Mouse (Mus musculus) bone marrow, adult 2 months (tissue): ENCODE data around the gene Pgd. TPM values are rescaled to one million over a fixed set of nuclear protein-coding genes. Genes with fewer than 3 reads are reported as not detected.
A peak's percentile ranks its signal among the peaks of the same experiment; 100 is the strongest.

Experiments
- H3K27ac ChIP-seq: fragments of 200-500 bp; 2 replicates; pipeline ENCODE4 v1.5.1; 2012; ENCODE audit warnings: low read depth, mild to moderate bottlenecking, control low read depth, inconsistent platforms, low read length; ENCODE audit not compliant: control insufficient read depth, poor library complexity, insufficient read depth
- H3K4me1 ChIP-seq: fragments of 200-500 bp; 2 replicates; pipeline ENCODE4 v1.6.1; 2011; ENCODE audit warnings: low read length; ENCODE audit not compliant: control insufficient read depth, insufficient read depth
- H3K4me3 ChIP-seq: fragments of 200-500 bp; replicated peaks from 2 replicates; pipeline ENCODE3; 2011; ENCODE audit warnings: mild to moderate bottlenecking, low read depth, low read length, control low read depth; ENCODE audit not compliant: control insufficient read depth
- CTCF ChIP-seq: fragments of 200-500 bp; IDR thresholded peaks from 2 replicates; pipeline ENCODE4 v1.5.1; 2011; ENCODE audit warnings: low read length, control low read depth; ENCODE audit not compliant: control insufficient read depth, insufficient read depth
- POLR2A ChIP-seq: fragments of 200-500 bp; IDR thresholded peaks from 2 replicates; pipeline ENCODE4 v1.6.1; 2011; ENCODE audit warnings: low read depth, mild to moderate bottlenecking, control low read depth, low read length, borderline replicate concordance; ENCODE audit not compliant: control insufficient read depth
- WGBS: fragments of 180-500 bp; shearing (Covaris S2); methylation state at CpG from one replicate; pipeline ENCODE4 v1.1.7; 2018; 5-methylcytosine and 5-hydroxymethylcytosine counted together
- polyA plus RNA-seq: library from polyadenylated mRNA; stranded (reverse); fragments of >200 nt; gene quantifications from 2 replicates; pipeline ENCODE4 v1.2.4, GENCODE M21; 2011; ENCODE audit warnings: low replicate concordance; ENCODE audit not compliant: missing spikeins, insufficient read depth, insufficient read length

Pgd gene
- polyA plus RNA-seq, 1 experiment: 170 TPM

- 81% methylated on average over 7 of the region's 7 CpGs for WGBS
- H3K4me1 ChIP-seq: peaks cover 5% of the 10 kb centered on the region; the same call in 1 of the 2 replicates
- H3K27ac ChIP-seq: no peak overlapping the region
- TF ChIP-seq POLR2A (no peak), CTCF (no peak)
- H3K4me3 ChIP-seq: no peak overlapping the region
Observed at GRCm38 (mm10) chr4:149149611-149150010, 17.0 kb downstream of the Pgd start.

GRCm38 (mm10) chr4:149149196-149149595 is 17.4 kb downstream of the Pgd start:
- Histone ChIP-seq H3K4me3 (no peak overlapping the region), H3K4me1 (peaks cover 5% of the 10 kb centered on the region; the same call in 1 of the 2 replicates), H3K27ac (peak overlapping the region; percentile 43)
- no peak for TF ChIP-seq POLR2A
- no peak for TF ChIP-seq CTCF
- WGBS: 53% methylated on average over 9 of the region's 9 CpGs

GRCm38 (mm10) chr4:149148084-149148483 is 18.5 kb downstream of the Pgd start:
- Histone ChIP-seq H3K27ac (peak overlapping the region; percentile 86), H3K4me3 (no peak overlapping the region), H3K4me1 (peaks cover 5% of the 10 kb centered on the region; the same call in 1 of the 2 replicates)
- TF ChIP-seq CTCF (no peak), POLR2A (no peak)
- WGBS: 42% methylated on average over 4 of the region's 4 CpGs

- WGBS: 43% methylated on average over 7 of the region's 7 CpGs
- H3K4me3 ChIP-seq: no peak overlapping the region
- H3K4me1 ChIP-seq: peaks cover 4% of the 10 kb centered on the region; the same call in 1 of the 2 replicates
- H3K27ac ChIP-seq: peak overlapping the region; percentile 86
- no peak for TF ChIP-seq CTCF
Observed at GRCm38 (mm10) chr4:149147528-149147927, 19.0 kb downstream of the Pgd start.

- no peak for TF ChIP-seq POLR2A
- no peak for TF ChIP-seq CTCF
- Histone ChIP-seq H3K27ac (no peak overlapping the region), H3K4me3 (no peak overlapping the region), H3K4me1 (peaks cover 1% of the 10 kb centered on the region; the same call in 1 of the 2 replicates)
- WGBS: 90% methylated on average over 4 of the region's 4 CpGs
Observed at GRCm38 (mm10) chr4:149145151-149145550, 21.4 kb downstream of the Pgd start.

- TF ChIP-seq POLR2A (no peak), CTCF (peak; percentile 96)
- Histone ChIP-seq H3K4me1 (no peaks in the 10 kb centered on the region; the same call in 1 of the 2 replicates), H3K4me3 (no peak overlapping the region), H3K27ac (no peak overlapping the region)
- 7% methylated on average over 3 of the region's 3 CpGs for WGBS
Observed at GRCm38 (mm10) chr4:149144459-149144858, 22.1 kb downstream of the Pgd start.

GRCm38 (mm10) chr4:149143594-149143993 is 23.0 kb downstream of the Pgd start:
- TF ChIP-seq CTCF (no peak), POLR2A (no peak)
- WGBS: 11% methylated on average over 4 of the region's 4 CpGs
- no peaks in the 10 kb centered on the region; the same call in 1 of the 2 replicates for H3K4me1 ChIP-seq

GRCm38 (mm10) chr4:149138515-149138914 is 28.1 kb downstream of the Pgd start:
- Histone ChIP-seq H3K27ac (no peak overlapping the region), H3K4me3 (no peak overlapping the region), H3K4me1 (peaks cover 1% of the 10 kb centered on the region; the same call in 1 of the 2 replicates)
- WGBS: 82% methylated on average over 8 of the region's 8 CpGs
- TF ChIP-seq CTCF (no peak), POLR2A (no peak)

More at GRCm38 (mm10) chr4:149143594-149143993, 23.0 kb downstream of the Pgd start:
- H3K4me3 ChIP-seq: no peak overlapping the region
- no peak overlapping the region for H3K27ac ChIP-seq

- peak within 1 kb of the TSS; percentile 20 for H3K27ac ChIP-seq
- H3K4me3 ChIP-seq: peak within 1 kb of the TSS; percentile 85
- WGBS: under 1% methylated on average over 68 of the region's 68 CpGs
- peaks cover 5% of the 10 kb centered on the region; the same call in 1 of the 2 replicates for H3K4me1 ChIP-seq
- TF ChIP-seq CTCF: peak; percentile 83
- peak; percentile 22; the same call in 1 of the 2 replicates for TF ChIP-seq POLR2A
Observed at GRCm38 (mm10) chr4:149136982-149137770, 29.4 kb downstream of the Pgd start, which contains the start of gene Cenps. Cenps (minus strand) TSS chr4:149137629.
